Mouse (Mus musculus): ENCODE measurements at regions not wholly inside any gene's neighbourhood (a gene's known extent, or its start where the extent isn't known, plus 50 kb on each side); places are given as distances from the start of the nearest gene placed in this dataset.

- DNase-seq (ENCODE audit: low spot score) = no peak
- intact Hi-C loops (cut with DNase I) = no loop called here
Measured at GRCm38 (mm10) chr3:132237344-132237743, 152.3 kb downstream of the Dkk2 start.

GRCm38 (mm10) chr3:132257834-132258233 lies 172.7 kb downstream of the Dkk2 start:
- no peak for DNase-seq (ENCODE audit: low spot score)
- intact Hi-C loops (cut with DNase I) = no loop called here

GRCm38 (mm10) chr3:132269641-132270040 lies 184.5 kb downstream of the Dkk2 start:
- intact Hi-C loops (cut with DNase I) = no loop called here
- no peak for DNase-seq (ENCODE audit: low spot score)

GRCm38 (mm10) chr3:132274786-132275185 lies 189.7 kb downstream of the Dkk2 start:
- intact Hi-C loops (cut with DNase I) = no loop called here

GRCm38 (mm10) chr3:132277771-132278170 lies 192.7 kb downstream of the Dkk2 start:
- DNase-seq (ENCODE audit: low spot score) = no peak
- intact Hi-C loops (cut with DNase I) = no loop called here

More at GRCm38 (mm10) chr3:132274786-132275185, 189.7 kb downstream of the Dkk2 start:
- peak; percentile 25 for DNase-seq (ENCODE audit: low spot score)

- intact Hi-C loops (cut with DNase I) = no loop called here
- no peak for DNase-seq (ENCODE audit: low spot score)
Measured at GRCm38 (mm10) chr3:132287714-132288113, 202.6 kb downstream of the Dkk2 start.

GRCm38 (mm10) chr3:132326961-132327360 lies 241.9 kb downstream of the Dkk2 start:
- no peak for DNase-seq (ENCODE audit: low spot score)
- intact Hi-C loops (cut with DNase I) = no loop called here

GRCm38 (mm10) chr3:132343625-132344024 lies 258.5 kb downstream of the Dkk2 start:
- intact Hi-C loops (cut with DNase I) = no loop called here

GRCm38 (mm10) chr3:132345856-132346255 lies 260.8 kb downstream of the Dkk2 start:
- no peak for DNase-seq (ENCODE audit: low spot score)
- intact Hi-C loops (cut with DNase I) = no loop called here

More at GRCm38 (mm10) chr3:132343625-132344024, 258.5 kb downstream of the Dkk2 start:
- DNase-seq (ENCODE audit: low spot score) = no peak

GRCm38 (mm10) chr3:132349602-132350001 lies 264.5 kb downstream of the Dkk2 start:
- intact Hi-C loops (cut with DNase I) = no loop called here
- DNase-seq (ENCODE audit: low spot score) = no peak

- intact Hi-C loops (cut with DNase I) = no loop called here
- no peak for DNase-seq (ENCODE audit: low spot score)
Measured at GRCm38 (mm10) chr3:132353204-132353603, 268.1 kb downstream of the Dkk2 start.

GRCm38 (mm10) chr3:132359596-132359995 lies 270.0 kb upstream of the Gimd1 start:
- DNase-seq (ENCODE audit: low spot score) = no peak
- intact Hi-C loops (cut with DNase I) = no loop called here

- intact Hi-C loops (cut with DNase I) = no loop called here
Measured at GRCm38 (mm10) chr3:132375579-132375978, 254.0 kb upstream of the Gimd1 start.

GRCm38 (mm10) chr3:132417742-132418141 lies 211.9 kb upstream of the Gimd1 start:
- intact Hi-C loops (cut with DNase I) = no loop called here
- no peak for DNase-seq (ENCODE audit: low spot score)

More at GRCm38 (mm10) chr3:132375579-132375978, 254.0 kb upstream of the Gimd1 start:
- DNase-seq (ENCODE audit: low spot score) = no peak

- intact Hi-C loops (cut with DNase I) = no loop called here
- DNase-seq (ENCODE audit: low spot score) = no peak
Measured at GRCm38 (mm10) chr3:132425819-132426671, 203.6 kb upstream of the Gimd1 start.

GRCm38 (mm10) chr3:132427244-132427643 lies 202.4 kb upstream of the Gimd1 start:
- DNase-seq (ENCODE audit: low spot score) = no peak
- intact Hi-C loops (cut with DNase I) = no loop called here

GRCm38 (mm10) chr3:132428148-132428547 lies 201.5 kb upstream of the Gimd1 start:
- DNase-seq (ENCODE audit: low spot score) = no peak
- intact Hi-C loops (cut with DNase I) = no loop called here

GRCm38 (mm10) chr3:132431805-132432204 lies 197.8 kb upstream of the Gimd1 start:
- DNase-seq (ENCODE audit: low spot score) = no peak
- intact Hi-C loops (cut with DNase I) = no loop called here

- DNase-seq (ENCODE audit: low spot score) = no peak
- intact Hi-C loops (cut with DNase I) = no loop called here
Measured at GRCm38 (mm10) chr3:132441226-132441625, 188.4 kb upstream of the Gimd1 start.

- no peak for DNase-seq (ENCODE audit: low spot score)
- intact Hi-C loops (cut with DNase I) = no loop called here
Measured at GRCm38 (mm10) chr3:132453927-132454326, 175.7 kb upstream of the Gimd1 start.

GRCm38 (mm10) chr3:132462348-132462959 lies 167.2 kb upstream of the Gimd1 start:
- no peak for DNase-seq (ENCODE audit: low spot score)

More at GRCm38 (mm10) chr3:132462348-132462959, 167.2 kb upstream of the Gimd1 start:
- intact Hi-C loops (cut with DNase I) = no loop called here

Measured in heart, postnatal 25 days (tissue).